Mouse (Mus musculus) hindbrain, postnatal 0 days (tissue): Measurements from ENCODE around the gene Stom. TPM values are rescaled to one million over a fixed set of nuclear protein-coding genes. Genes with fewer than 3 reads are reported as not detected.
A peak's percentile ranks its signal among the peaks of the same experiment; 100 is the strongest.

Experiments used
- ATAC-seq: fragments of 200-750 bp; cut with Nextera tagmentation; 2 replicates; pipeline ENCODE4 v1.8.0; 2017; ENCODE audit warnings: mild to moderate bottlenecking, moderate TSS enrichment, moderate library complexity
- DNase-seq: peaks from one replicate; pipeline ENCODE4 v3.0.0-alpha.2; 2015; ENCODE audit warnings: low spot score
- H3K27ac ChIP-seq: fragments of 300-500 bp; sonication (generic); 2 replicates; pipeline ENCODE4 v1.5.1; 2014; ENCODE audit warnings: mild to moderate bottlenecking
- H3K27me3 ChIP-seq: fragments of 300-500 bp; sonication (generic); 2 replicates; pipeline ENCODE4 v1.6.1; 2014; ENCODE audit warnings: low read length, mixed read lengths; ENCODE audit not compliant: insufficient read depth
- H3K36me3 ChIP-seq: fragments of 300-500 bp; sonication (generic); 2 replicates; pipeline ENCODE4 v1.6.1; 2014; ENCODE audit warnings: low read length, mixed read lengths; ENCODE audit not compliant: insufficient read depth
- H3K4me1 ChIP-seq: fragments of 300-500 bp; sonication (generic); 2 replicates; pipeline ENCODE4 v1.6.1; 2014; ENCODE audit warnings: antibody characterized with exemption, low read length, mixed read lengths; ENCODE audit not compliant: insufficient read depth
- H3K4me2 ChIP-seq: fragments of 300-500 bp; sonication (generic); 2 replicates; pipeline ENCODE4 v1.6.1; 2014; ENCODE audit warnings: low read depth, mild to moderate bottlenecking, low read length, moderate library complexity, mixed read lengths
- H3K4me3 ChIP-seq: fragments of 300-500 bp; sonication (generic); 2 replicates; pipeline ENCODE4 v1.5.1; 2014; ENCODE audit warnings: low read length
- H3K9ac ChIP-seq: fragments of 300-500 bp; sonication (generic); replicated peaks from 2 replicates; pipeline ENCODE4 v1.6.1; 2014; ENCODE audit warnings: mild to moderate bottlenecking, low read length, moderate library complexity, mixed read lengths
- H3K9me3 ChIP-seq: fragments of 300-500 bp; sonication (generic); 2 replicates; pipeline ENCODE4 v1.6.1; 2016; ENCODE audit warnings: low read length, mixed read lengths
- CTCF ChIP-seq: IDR thresholded peaks from 2 replicates; pipeline ENCODE4 v1.5.1; 2016; ENCODE audit warnings: antibody characterized with exemption, control low read depth, low read depth
- WGBS: fragments of 180-500 bp; shearing (Covaris S2); extraction: QIAGEN DNeasy Blood & Tissue Kit; methylation state at CpG from one replicate; pipeline ENCODE4 v1.1.7; 2014; 5-methylcytosine and 5-hydroxymethylcytosine counted together
- polyA plus RNA-seq: library from polyadenylated mRNA; unstranded; fragments of >200 nt; fragmentation: Nextera tagmentation; extraction: Ambion mirVana; gene quantifications from 2 replicates; pipeline ENCODE4 v1.2.1, GENCODE M21; 2015
- total RNA-seq: library from RNA; depleted of rRNA; stranded (reverse); fragments of >200 nt; gene quantifications from 2 replicates; pipeline ENCODE4 v1.2.3, GENCODE M21; 2014

Gene Stom
- total and polyA plus RNA-seq, 2 experiments from 2014 or later: 30.8 to 35.5 TPM

DNA sequence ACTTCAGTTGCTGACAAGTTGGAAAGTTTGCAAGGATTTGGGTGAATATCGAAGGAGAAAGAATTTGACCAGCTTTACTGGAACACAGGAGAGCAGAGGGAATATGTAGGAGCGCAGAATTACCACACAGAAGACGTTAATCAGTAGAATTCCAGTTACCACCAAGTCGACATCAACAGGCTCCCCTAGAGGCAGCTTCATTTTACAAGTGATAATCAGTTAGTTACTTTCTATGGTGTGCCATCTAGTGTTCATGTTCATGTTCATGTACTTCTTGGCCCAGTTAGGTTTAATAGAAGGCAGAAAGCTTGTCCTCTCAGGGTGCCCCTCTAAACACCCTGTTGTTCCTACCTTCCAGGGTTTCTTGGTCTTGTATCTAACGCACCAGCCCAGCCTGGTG is 12.4 kb upstream of the Stom start:
- Histone ChIP-seq H3K4me3 (no peak overlapping the region), H3K9me3 (no peaks in the 10 kb centered on the region), H3K27me3 (no peaks in the 10 kb centered on the region), H3K9ac (no peak overlapping the region), H3K36me3 (no peaks in the 10 kb centered on the region), H3K27ac (no peak overlapping the region), H3K4me2 (no peak overlapping the region), H3K4me1 (no peaks in the 10 kb centered on the region)
- ATAC-seq: peak; percentile 35; the same call in 1 of the 2 replicates
- peak; percentile 83 for TF ChIP-seq CTCF
- 53% methylated on average over 5 of the region's 5 CpGs for WGBS
- DNase-seq: peak; percentile 81

GRCm38 (mm10) chr2:35345984-35346383 is 9.2 kb upstream of the Stom start:
- DNase-seq (no peak), ATAC-seq (no peak)
- no peaks in the 10 kb centered on the region for H3K36me3 ChIP-seq
- 78% methylated on average over 2 of the region's 2 CpGs for WGBS
- H3K9me3 ChIP-seq: no peaks in the 10 kb centered on the region
- H3K4me1 ChIP-seq: no peaks in the 10 kb centered on the region
- no peak overlapping the region for H3K9ac ChIP-seq
- no peak overlapping the region for H3K4me2 ChIP-seq
- no peak overlapping the region for H3K4me3 ChIP-seq
- TF ChIP-seq CTCF: no peak
- no peaks in the 10 kb centered on the region for H3K27me3 ChIP-seq
- no peak overlapping the region for H3K27ac ChIP-seq

GRCm38 (mm10) chr2:35342605-35343004 is 5.8 kb upstream of the Stom start:
- Histone ChIP-seq H3K4me1 (no peaks in the 10 kb centered on the region), H3K4me2 (no peak overlapping the region), H3K4me3 (no peak overlapping the region), H3K9me3 (no peaks in the 10 kb centered on the region; the same call in 1 of the 2 replicates), H3K27me3 (no peaks in the 10 kb centered on the region), H3K36me3 (no peaks in the 10 kb centered on the region), H3K9ac (no peak overlapping the region), H3K27ac (no peak overlapping the region)
- no peak for ATAC-seq
- DNase-seq: no peak
- no peak for TF ChIP-seq CTCF
- WGBS: 81% methylated on average over 3 of the region's 3 CpGs

- Histone ChIP-seq H3K4me1 (no peaks in the 10 kb centered on the region), H3K27me3 (no peaks in the 10 kb centered on the region), H3K9ac (no peak overlapping the region), H3K4me3 (no peak overlapping the region), H3K36me3 (no peaks in the 10 kb centered on the region), H3K27ac (no peak overlapping the region), H3K4me2 (no peak overlapping the region), H3K9me3 (no peaks in the 10 kb centered on the region; the same call in 1 of the 2 replicates)
- ATAC-seq (no peak), DNase-seq (no peak)
- TF ChIP-seq CTCF: no peak
- 70% methylated on average over 6 of the region's 6 CpGs for WGBS
Measured at GRCm38 (mm10) chr2:35338707-35339106, 1.9 kb upstream of the Stom start.

GRCm38 (mm10) chr2:35338036-35338435 is 1.3 kb upstream of the Stom start:
- TF ChIP-seq CTCF: no peak
- WGBS: 80% methylated on average over 1 of the region's 1 CpGs
- Histone ChIP-seq H3K27ac (no peak overlapping the region), H3K9ac (no peak overlapping the region), H3K4me1 (no peaks in the 10 kb centered on the region), H3K27me3 (no peaks in the 10 kb centered on the region), H3K9me3 (no peaks in the 10 kb centered on the region; the same call in 1 of the 2 replicates), H3K4me3 (no peak overlapping the region), H3K4me2 (no peak overlapping the region), H3K36me3 (no peaks in the 10 kb centered on the region)
- no peak for DNase-seq
- ATAC-seq: no peak

DNA sequence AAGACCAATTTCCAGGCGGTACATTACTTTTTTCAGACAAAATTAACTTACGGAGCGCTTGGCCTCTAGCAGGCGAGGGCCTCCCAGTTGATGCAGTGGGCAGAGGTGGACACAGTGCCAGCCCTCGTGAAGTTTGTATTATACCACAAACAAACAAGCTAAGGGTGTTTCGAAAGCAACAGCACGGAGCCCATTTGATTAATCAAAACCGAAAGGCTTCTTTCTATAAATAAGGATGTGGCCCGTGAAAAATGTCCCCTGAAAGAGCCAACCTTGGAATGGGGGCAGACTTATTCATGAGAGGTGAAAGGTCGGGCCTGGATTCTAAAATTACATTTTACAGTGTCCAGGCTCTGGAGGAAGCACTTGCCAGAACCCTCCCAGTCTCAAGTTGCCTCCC is 643 bp upstream of the Stom start:
- DNase-seq: no peak
- Histone ChIP-seq H3K9ac (peak overlapping the region; percentile 49; the same call in 1 of the 2 replicates), H3K4me3 (peak overlapping the region; percentile 47), H3K4me2 (peak overlapping the region; percentile 60), H3K36me3 (no peaks in the 10 kb centered on the region), H3K4me1 (no peaks in the 10 kb centered on the region), H3K9me3 (no peaks in the 10 kb centered on the region; the same call in 1 of the 2 replicates), H3K27me3 (no peaks in the 10 kb centered on the region), H3K27ac (peak overlapping the region; percentile 62; the same call in 1 of the 2 replicates)
- TF ChIP-seq CTCF: no peak
- ATAC-seq: no peak; the same call in 1 of the 2 replicates
- WGBS: 34% methylated on average over 10 of the region's 10 CpGs

DNA sequence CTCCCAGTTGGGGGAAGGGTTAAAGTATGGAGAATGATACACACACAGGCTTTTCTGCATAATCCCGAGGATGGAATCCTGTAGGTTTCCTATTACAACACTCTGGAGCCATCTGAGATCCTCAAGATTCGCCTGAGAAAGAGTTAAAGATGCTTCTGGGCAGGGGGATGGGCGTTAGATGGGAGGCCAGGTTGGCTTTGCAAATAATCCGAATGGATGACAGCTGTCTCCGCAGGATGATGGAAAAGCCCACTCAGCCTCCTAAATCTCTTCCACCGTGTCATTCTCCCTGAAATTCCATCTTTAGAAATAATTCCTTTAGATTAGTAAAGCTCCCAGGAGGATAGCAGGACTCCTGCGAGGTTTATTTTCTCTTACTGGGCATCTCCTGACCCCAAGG is 1.2 kb downstream of the Stom start:
- H3K4me2 ChIP-seq: peak overlapping the region; percentile 60
- no peak for TF ChIP-seq CTCF
- DNase-seq (peak; percentile 41), ATAC-seq (no peak)
- no peaks in the 10 kb centered on the region for H3K27me3 ChIP-seq
- peak overlapping the region; percentile 47 for H3K4me3 ChIP-seq
- 0 out of 2 replicates have a peak overlapping the region, but pooled peaks have one; percentile 49 for H3K9ac ChIP-seq
- H3K9me3 ChIP-seq: no peaks in the 10 kb centered on the region; the same call in 1 of the 2 replicates
- peak overlapping the region; percentile 62; the same call in 1 of the 2 replicates for H3K27ac ChIP-seq
- 11% methylated on average over 7 of the region's 7 CpGs for WGBS
- no peaks in the 10 kb centered on the region for H3K4me1 ChIP-seq
- no peaks in the 10 kb centered on the region for H3K36me3 ChIP-seq
